Mouse (Mus musculus) gastrocnemius, postnatal 4 days (tissue): ENCODE data around the gene Tut4. TPM values are rescaled to one million over a fixed set of nuclear protein-coding genes. Genes with fewer than 3 reads are reported as not detected.
A peak's percentile ranks its signal among the peaks of the same experiment; 100 is the strongest.

ENCODE experiments used
- DNase-seq, 2 experiments: peaks; one replicate each; pipeline ENCODE4 v3.0.0; 2021 to 2022; ENCODE audit warnings: low spot score in 2 of 2, mixed read lengths in 2 of 2
- long read RNA-seq, 2 experiments: library from polyadenylated mRNA; stranded (forward); transcript quantifications; one replicate each; pipeline ENCODE4 v2.0.0; 2021
- total RNA-seq, 2 experiments: library from RNA; stranded (reverse); gene quantifications; 2 replicates each; pipeline ENCODE4 v1.2.3; 2021

The Tut4 gene
- 10 to 100 TPM; 39.6 to 42.8 TPM for total RNA-seq
- long read RNA-seq, experiment 1, full-length matches to known transcripts = 2 of 10 reads
- long read RNA-seq, experiment 1, partial matches to known transcripts = 3 of 10 reads
- long read RNA-seq, experiment 1, other reads (novel, unspliced or antisense) = 5 of 10 reads
- long read RNA-seq, experiment 2, partial matches to known transcripts = 2 of 5 reads
- long read RNA-seq, experiment 2, other reads (novel, unspliced or antisense) = 3 of 5 reads

GRCm38 (mm10) chr4:108459231-108460155, at the start of gene Tut4:
Gene Tut4, plus strand, starts transcription at chr4:108459426.
- peak; percentile 84 to 91 for DNase-seq

- DNase-seq = no peak
Observed at GRCm38 (mm10) chr4:108424587-108424986, 34.6 kb upstream of the Tut4 start.

- DNase-seq = no peak
Observed at GRCm38 (mm10) chr4:108427719-108428340, 31.4 kb upstream of the Tut4 start.

- no peak for DNase-seq
Observed at GRCm38 (mm10) chr4:108428341-108428721, 30.9 kb upstream of the Tut4 start.

GRCm38 (mm10) chr4:108430656-108431560, 28.3 kb upstream of the Tut4 start:
- DNase-seq = no peak

- no peak for DNase-seq
Observed at GRCm38 (mm10) chr4:108431561-108431936, 27.7 kb upstream of the Tut4 start.

GRCm38 (mm10) chr4:108433341-108433740, 25.9 kb upstream of the Tut4 start:
- no peak for DNase-seq

GRCm38 (mm10) chr4:108434221-108434620, 25.0 kb upstream of the Tut4 start:
- DNase-seq = no peak

GRCm38 (mm10) chr4:108434781-108435180, 24.4 kb upstream of the Tut4 start:
- no peak for DNase-seq

GRCm38 (mm10) chr4:108435646-108436045, 23.6 kb upstream of the Tut4 start:
- no peak for DNase-seq

- DNase-seq = no peak
Observed at GRCm38 (mm10) chr4:108436225-108436624, 23.0 kb upstream of the Tut4 start.

- no peak for DNase-seq
Observed at GRCm38 (mm10) chr4:108438082-108438840, 21.0 kb upstream of the Tut4 start.

- no peak for DNase-seq
Observed at GRCm38 (mm10) chr4:108448091-108448490, 11.1 kb upstream of the Tut4 start.

GRCm38 (mm10) chr4:108456028-108456427, 3.2 kb upstream of the Tut4 start:
- DNase-seq = no peak

GRCm38 (mm10) chr4:108458201-108458741, 955 bp upstream of the Tut4 start:
- no peak for DNase-seq

GRCm38 (mm10) chr4:108460156-108460923, 1.1 kb downstream of the Tut4 start:
- peak; percentile 21 to 50 for DNase-seq

GRCm38 (mm10) chr4:108461262-108461903, 2.2 kb downstream of the Tut4 start:
- no peak for DNase-seq

- no peak for DNase-seq
Observed at GRCm38 (mm10) chr4:108473586-108473985, 14.4 kb downstream of the Tut4 start.

GRCm38 (mm10) chr4:108482776-108483175, 23.6 kb downstream of the Tut4 start:
- DNase-seq = no peak
